22 mouse cellular contexts compared by ENCODE assay signal in the genomic region with DNA sequence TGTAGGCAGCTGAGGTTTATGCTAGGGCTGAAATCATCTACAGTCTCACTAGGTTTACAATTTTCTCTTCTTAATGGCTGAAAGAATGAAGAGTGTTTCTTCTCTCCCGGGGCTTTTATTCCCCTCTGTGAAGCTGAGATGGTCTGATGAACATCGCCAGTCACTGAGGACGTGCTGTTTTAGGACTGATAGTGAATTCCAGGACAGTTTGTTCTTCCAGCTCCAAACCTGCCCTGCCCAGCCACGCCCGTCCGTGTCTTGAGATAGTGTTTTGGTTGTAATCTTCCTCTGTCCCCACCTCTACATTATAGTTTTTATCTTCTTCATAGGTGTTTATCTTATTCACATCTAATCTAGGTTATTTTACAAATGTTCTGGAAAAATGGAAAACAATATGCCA.
"Had no signal": no experiment of that assay in that cellular context is flagged by ENCODE, and none has a peak within 500 bp of the region (broad histone marks: within the 10 kb centered on the region; RNA-seq: fewer than 3 reads in every experiment).

No protein-coding gene starts in this region.

- H3K36me3 ChIP-seq: kidney, embryonic 15.5 days; limb, embryonic 13.5 days; midbrain, embryonic 12.5 days; midbrain, embryonic 15.5 days; neural tube, embryonic 12.5 days; neural tube, embryonic 15.5 days had no signal

- H3K4me1 ChIP-seq: kidney, embryonic 15.5 days; limb, embryonic 13.5 days; midbrain, embryonic 12.5 days; midbrain, embryonic 15.5 days; neural tube, embryonic 12.5 days; neural tube, embryonic 15.5 days had no signal

- H3K27me3 ChIP-seq: kidney, embryonic 15.5 days; midbrain, embryonic 15.5 days; neural tube, embryonic 12.5 days; neural tube, embryonic 15.5 days had no signal

- H3K4me2 ChIP-seq: kidney, embryonic 15.5 days; limb, embryonic 13.5 days; lung, embryonic 14.5 days; midbrain, embryonic 12.5 days; midbrain, embryonic 15.5 days; neural tube, embryonic 12.5 days; neural tube, embryonic 15.5 days had no signal

- H3K9me3 ChIP-seq: kidney, embryonic 15.5 days; limb, embryonic 13.5 days; midbrain, embryonic 12.5 days; midbrain, embryonic 15.5 days; neural tube, embryonic 12.5 days; neural tube, embryonic 15.5 days had no signal

- H3K9ac ChIP-seq: kidney, embryonic 15.5 days; limb, embryonic 13.5 days; lung, embryonic 14.5 days; midbrain, embryonic 12.5 days; midbrain, embryonic 15.5 days; neural tube, embryonic 12.5 days; neural tube, embryonic 15.5 days had no signal

- H3K4me3 ChIP-seq: kidney, embryonic 15.5 days; limb, embryonic 13.5 days; midbrain, embryonic 12.5 days; midbrain, embryonic 15.5 days; neural tube, embryonic 12.5 days; neural tube, embryonic 15.5 days had no signal

- DNase-seq: kidney, adult 2 months; kidney, postnatal 10 days; kidney, postnatal 36 days; layer of hippocampus, postnatal 36 days; left cerebral cortex, postnatal 4 days; lung, embryonic 14.5 days; right cerebral cortex, adult 18-20 months; right cerebral cortex, postnatal 14 days; right cerebral cortex, postnatal 4 days; thymus, adult 2 months; thymus, postnatal 14 days; thymus, postnatal 4 days had no signal

- H3K27ac ChIP-seq: kidney, embryonic 15.5 days; limb, embryonic 13.5 days; macrophage; midbrain, embryonic 12.5 days; midbrain, embryonic 15.5 days; neural tube, embryonic 12.5 days; neural tube, embryonic 15.5 days; stomach, postnatal 0 days had no signal

- ATAC-seq: intestine, postnatal 0 days; lung, postnatal 0 days; midbrain, embryonic 15.5 days had no signal
